Mouse (Mus musculus) liver, embryonic 14.5 days (tissue): Measurements from ENCODE around the gene Pygm.

ENCODE experiments used
- CTCF ChIP-seq: IDR thresholded peaks from 2 replicates; pipeline ENCODE4 v1.5.1; 2016; ENCODE audit warnings: antibody characterized with exemption, low read depth, control low read depth
- EP300 ChIP-seq: IDR thresholded peaks from 2 replicates; pipeline ENCODE4 v1.6.1; 2016; ENCODE audit warnings: antibody characterized with exemption, low read depth

DNA sequence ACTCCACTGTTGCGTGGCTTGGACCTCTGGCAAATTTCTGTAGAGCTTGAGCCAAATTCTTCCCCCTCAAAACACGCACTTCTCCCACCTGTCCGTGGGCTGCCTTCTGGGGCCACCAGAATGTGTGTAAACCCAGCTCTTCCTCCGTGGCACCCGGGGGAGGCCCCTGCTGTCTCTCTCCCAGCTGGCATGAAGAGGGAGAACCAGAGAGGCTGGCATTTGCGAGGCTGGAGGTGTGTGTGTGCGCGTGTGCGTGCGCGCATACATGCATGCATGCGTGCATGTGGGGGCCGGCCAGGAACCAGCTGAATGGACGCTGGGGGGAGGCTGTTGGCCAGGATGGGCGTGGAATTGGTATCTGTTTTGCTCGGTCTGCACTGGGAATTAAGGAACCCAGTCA lies 39.0 kb downstream of the Pygm start:
- TF ChIP-seq CTCF (no peak), EP300 (no peak)
